Mouse (Mus musculus): ENCODE measurements around the gene Rmdn2. TPM values are rescaled to one million over a fixed set of nuclear protein-coding genes. Genes with fewer than 3 reads are reported as not detected.
A peak's percentile ranks its signal among the peaks of the same experiment; 100 is the strongest.

The Rmdn2 gene
- 163 and 175 TPM in 2 replicates for total RNA-seq (2021)
- long read RNA-seq, experiment 1, transcript Rmdn2-208 (11 exons, 2,118 nt): major isoform, 21 of 104 reads
- long read RNA-seq, experiment 1, partial matches to known transcripts: 15 of 104 reads
- long read RNA-seq, experiment 1, other reads (novel, unspliced or antisense): 68 of 104 reads
- long read RNA-seq, experiment 2, transcript Rmdn2-208 (11 exons, 2,118 nt): major isoform, 16 of 69 reads
- long read RNA-seq, experiment 2, partial matches to known transcripts: 2 of 69 reads
- long read RNA-seq, experiment 2, other reads (novel, unspliced or antisense): 51 of 69 reads

DNA sequence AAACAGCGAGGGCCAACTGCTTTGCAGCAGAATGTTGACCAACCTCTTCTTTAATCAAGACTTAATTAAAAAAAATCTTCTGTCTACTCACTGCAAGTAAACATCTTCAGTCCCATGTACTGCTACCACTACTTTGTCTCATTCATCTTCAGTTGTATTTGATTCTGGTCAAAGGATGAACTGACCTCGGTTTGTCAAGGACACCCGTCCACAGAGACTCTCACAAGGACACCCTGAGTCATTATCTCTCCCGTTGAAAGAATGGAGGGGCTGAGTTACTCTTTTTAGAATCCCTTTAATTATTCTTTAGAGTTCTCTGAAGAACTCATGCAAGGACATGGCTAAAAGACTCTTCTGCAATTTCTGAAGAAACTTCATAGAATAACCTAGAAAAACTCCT, at the start of gene Rmdn2:
Gene Rmdn2, plus strand, starts transcription at position 319 of the 400 bp plus-strand sequence.
- DNase-seq: peak; percentile 62

DNA sequence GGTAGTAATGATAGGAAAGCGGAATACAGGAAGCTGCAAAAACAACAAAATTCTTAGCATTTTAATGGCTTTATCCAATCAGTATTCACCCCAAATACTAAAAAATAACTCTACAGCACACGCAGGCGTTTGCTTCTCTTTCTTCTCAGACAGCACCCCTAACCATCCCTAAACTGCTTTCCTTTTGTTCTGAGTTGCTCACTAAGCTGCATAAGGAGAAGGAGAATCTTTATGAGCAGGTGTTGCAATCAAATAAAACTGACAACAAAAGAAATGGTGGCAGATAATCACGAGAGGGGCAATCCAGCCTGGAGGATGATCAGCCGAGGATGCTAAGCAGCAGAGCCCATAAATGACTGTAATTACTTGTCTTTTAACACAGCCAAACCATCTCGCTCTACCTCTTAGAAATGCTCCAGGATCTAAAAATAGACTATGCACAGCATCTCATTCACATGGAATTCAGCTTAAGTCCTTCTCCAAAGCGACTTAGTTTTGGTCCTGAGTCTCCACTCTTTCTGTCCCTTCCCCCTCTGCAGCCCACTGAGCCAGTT, 48.5 kb upstream of the Rmdn2 start:
- no peak for DNase-seq

DNA sequence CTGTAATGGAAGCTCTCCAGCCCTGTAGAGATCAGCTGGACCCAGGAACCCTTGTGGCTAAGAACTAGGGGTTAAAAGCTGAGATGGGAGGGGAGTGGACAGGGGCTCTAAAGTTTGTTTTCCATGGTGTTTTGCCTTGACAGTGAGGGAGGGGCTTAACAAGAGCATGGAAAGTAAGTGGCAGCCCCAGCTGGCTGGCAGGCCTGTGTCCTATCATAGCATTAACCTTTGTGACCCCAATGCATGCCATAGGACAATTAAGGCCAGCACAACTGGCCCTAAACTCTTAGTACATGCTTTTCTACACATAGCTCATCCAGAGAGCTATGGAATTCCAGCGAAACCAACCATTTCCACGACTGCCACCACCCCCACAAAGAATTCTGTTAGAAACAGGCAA, 47.9 kb upstream of the Rmdn2 start:
- DNase-seq: no peak

DNA sequence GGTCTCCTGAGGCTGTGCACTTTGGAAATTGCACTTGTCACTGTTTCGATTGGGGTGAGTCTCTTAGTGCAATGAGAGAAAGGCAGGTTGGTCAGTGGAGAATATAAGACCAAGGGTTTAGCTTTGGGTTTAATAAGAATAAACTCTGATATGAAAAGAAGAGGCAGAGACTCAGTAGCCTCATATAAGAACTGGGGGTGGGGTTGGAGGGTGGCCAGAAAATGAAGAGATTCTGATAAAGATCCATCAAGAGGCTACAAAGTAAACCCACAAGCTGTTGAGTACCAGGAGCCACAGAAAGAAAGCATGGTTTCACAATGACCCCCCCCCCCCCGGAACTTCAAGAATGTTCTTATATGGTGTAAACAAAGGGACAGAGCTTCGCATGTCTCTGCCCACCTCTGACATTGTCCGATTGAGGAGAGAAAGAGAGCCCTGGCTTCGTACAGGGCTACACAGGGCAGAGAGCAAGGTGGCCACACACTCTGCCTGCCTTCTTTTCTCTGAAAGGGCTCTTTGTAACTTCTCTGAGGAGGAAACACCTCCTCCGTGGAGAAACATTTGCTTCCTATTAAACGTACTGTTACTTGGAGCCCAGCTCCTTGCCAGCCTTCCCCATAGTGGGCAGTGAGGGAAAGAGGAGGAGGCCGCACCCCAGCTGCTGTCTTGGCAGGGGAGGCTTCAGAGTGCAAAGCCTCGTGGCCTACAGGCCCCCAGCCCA, 46.3 kb upstream of the Rmdn2 start:
- no peak for DNase-seq

DNA sequence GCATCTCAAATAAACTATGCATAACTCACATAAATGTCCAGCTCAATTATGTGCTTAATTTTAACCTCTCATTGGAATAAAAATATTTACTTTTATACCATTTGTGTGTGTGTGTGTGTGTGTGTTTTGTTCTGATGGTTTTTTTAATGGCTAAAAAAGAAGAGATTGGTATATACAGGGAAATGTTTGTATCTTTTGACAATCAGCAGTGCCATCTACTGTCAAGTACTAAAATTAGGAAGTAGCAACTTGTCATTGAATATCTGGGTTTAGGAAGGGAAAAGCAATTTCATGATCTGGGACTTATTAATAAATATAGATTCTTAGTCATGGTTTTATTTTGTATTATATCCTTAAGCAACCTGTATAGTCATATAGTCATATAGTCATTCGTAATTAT, 43.3 kb upstream of the Rmdn2 start:
- DNase-seq: no peak

DNA sequence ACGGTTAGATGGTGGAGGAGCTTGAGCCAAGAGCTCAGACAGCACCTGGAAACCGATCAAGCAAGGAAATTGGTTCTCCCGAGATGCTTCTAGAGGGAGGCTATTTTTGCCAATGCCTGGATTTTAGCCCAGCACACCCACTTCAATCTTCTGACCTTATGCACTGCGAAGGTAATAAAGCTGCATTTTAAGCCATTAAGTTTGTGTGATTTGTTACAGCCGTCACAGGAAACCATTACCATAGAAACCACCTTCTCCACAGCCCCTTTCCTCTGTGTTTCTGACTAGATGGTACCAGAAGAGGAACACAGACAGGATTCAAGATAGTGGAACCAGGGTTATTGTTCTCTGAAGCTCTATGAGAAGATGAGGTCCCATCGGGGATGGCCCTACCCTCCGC, 33.3 kb upstream of the Rmdn2 start:
- no peak for DNase-seq

DNA sequence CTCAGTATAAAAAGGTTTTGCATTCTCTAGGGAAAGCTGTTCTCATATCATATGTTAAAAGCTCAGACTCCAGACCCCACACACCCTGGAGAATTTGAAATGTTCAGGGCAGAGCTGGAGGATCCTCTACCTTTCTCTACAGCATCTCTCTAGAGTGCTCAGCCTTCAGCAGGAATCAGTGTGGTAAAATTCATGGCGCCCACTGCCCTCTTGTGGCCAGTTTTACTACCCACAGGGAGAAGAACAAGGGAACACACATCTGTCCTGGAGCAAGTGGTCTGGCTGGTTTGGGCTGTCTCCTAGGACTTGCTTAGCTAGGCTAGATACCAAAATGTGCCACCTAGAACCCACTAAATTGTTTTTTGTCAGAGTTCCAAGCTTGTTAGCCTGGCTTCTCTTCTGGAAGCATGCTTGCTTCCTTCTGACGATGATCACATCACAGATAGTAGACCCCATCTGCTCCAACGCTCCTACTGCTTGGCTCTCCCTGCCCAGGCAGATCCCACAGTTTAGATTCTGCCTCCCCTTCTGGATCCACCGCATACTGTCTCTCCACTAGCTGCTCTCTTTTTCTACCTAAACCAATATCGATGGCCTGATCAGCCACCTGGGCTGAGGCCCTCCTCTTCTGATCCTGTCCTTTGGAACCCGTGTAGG, 31.3 kb upstream of the Rmdn2 start:
- DNase-seq: peak; percentile 86

DNA sequence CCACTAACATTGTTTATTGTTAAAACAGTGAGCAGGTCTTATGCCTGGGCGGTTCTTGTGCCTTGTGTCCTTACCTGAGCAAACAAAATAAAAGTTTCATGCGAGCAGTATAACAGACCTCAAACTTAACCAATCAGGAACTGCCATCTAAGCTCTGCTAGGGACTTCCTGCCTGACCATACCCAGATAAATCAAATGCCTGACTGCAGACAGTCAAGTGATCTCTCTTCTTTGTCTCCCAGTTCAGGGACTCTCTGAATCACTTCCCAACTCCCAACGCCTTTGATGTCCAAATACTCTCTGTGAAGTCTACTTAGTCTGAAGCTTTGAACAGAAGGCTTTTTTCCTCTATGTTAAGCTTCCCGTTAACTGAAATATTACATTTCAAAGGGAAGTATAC, 28.2 kb upstream of the Rmdn2 start:
- peak; percentile 60 for DNase-seq

DNA sequence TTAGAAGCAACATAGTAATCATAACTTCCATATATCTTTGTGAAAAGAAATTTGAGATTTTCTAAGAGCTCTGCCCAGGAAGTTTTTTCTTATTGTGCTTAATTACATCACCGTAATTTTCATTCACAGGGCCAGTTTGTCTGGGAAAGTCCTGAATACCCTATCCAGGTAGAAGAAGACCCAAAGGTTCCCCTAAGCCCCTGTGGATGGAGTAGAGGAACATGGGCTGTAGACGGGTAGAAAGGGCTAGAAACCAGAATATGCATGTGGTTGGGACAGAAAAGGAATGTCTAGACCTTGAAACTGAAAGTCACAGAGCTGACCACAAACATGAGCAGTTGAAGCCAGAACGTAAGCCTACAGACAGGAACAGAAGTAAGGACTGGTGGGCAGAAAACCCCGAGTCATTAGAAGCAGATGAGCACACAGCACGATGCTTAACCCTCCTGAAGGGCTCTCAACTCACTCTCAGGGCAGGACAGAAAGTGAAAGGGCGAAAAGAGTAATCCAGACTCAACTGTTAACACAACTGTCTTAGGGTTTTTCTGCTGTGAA, 27.3 kb upstream of the Rmdn2 start:
- DNase-seq: peak; percentile 14

DNA sequence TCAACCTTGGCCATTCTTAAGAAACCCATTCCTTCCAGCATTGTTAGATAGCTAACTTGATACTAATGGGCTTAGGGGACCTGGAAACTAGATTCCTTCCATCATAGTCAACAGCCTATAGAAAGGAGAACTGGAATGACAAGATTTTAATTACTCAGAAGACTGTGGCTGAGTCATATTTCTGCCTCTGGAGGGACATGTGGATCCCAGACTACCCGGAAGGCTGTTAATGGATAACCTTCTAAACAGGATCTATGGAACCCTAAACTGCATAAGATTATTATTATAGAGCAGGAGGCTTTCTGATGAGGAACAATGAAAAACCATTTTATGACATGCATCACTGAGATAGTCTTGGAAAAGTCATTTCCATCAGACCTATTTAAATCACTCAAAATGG, 21.8 kb upstream of the Rmdn2 start:
- DNase-seq: no peak

DNA sequence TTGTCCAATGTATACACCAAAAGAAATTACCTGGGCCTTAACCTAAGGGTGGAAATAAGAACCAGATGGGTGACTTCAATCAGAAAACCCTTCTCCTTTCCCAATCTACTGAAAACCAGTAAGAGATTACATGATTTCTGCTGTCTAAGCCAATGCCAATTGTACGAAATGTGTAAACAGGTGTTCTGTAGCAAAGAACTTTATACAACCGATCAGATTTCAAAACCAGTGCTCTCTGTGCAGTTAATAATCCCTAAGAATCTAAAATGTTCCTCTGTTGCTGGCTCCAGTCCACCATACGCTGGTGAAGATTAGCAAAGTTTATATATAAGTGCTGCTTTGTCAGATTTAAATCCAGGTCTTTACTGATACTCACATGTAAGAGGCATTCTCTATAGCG, 15.7 kb upstream of the Rmdn2 start:
- DNase-seq: no peak

DNA sequence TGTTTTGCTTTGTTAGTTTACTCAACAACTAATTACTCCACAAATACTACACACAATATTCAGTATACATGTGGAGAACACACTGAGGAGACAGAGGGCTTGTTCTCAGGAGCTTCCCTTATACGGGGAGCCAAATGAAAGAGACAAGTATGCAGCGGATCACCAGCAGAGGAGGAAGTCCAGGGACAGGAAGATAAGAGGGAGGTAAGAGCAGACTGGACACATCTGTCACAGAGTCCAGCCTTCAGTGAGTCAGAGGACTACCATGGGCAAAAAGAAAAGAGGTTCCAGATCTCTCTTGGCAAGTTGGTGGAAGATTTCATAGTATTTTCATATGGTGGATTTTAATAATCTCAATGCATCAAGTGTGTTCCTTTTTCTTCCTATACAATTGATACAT, 13.5 kb upstream of the Rmdn2 start:
- peak; percentile 42 for DNase-seq

DNA sequence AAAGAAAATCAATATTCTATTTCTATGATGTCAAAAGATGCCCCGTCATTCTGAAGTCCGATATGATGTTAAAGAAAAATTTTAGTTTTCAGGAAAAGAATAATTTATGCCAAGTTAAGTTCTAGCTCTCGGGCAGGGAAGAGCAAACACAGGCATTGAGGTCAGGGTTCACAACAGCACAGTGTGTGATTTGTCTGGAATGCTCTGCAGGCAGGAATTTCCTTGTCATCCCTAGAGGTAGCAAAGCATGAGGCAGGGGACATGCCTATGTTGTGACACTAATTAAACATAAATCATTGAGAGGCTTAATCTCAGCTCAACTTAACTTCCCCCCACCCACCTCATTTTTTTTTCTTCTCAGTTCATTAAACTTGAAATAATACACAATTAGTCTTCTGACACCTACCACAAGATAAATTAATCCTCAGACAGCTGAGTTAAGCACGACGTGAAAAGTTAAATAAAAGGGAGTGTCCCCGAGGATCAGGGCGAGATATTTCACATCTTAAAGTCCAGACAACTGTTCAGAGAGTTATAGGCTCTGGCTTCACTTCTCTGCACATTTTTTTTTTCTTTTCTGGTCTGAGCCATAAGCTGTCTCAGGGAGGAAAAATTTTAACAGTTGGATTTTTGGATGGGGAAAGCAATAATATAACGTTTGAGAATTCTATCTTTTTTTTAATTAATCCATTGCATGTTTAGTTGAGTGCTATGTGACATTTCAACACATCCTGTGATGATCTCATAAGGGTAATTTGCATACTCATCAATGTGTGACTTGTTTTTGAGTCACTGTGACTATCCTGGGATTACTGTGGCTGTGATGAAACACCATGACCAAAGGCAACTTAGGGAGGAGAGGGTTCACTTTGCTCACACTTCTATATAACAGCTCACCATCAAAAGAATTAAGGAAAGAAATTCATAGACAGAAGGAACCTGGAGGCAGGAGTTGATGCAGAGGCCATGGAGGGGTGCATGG, 12.8 kb upstream of the Rmdn2 start:
- no peak for DNase-seq

DNA sequence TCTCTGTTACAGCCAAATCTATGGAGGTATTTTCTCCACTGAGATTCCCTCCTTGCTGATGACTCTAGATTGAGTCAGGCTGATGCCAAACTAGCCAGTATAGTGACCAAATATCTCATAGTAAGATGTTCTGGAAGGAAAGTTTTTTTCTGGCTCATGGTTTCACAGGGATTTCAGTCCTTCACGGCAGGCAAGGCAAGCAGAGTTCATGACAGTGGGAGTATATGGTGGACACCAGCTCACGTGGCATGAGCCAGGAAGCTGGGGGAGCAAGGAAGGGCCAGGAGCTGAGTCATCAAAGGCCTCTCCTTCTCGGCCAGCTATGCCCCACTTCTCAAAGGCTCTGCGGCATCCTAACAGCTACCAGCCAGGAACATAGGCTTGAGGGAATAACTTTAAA, 11.6 kb upstream of the Rmdn2 start:
- peak; percentile 23 for DNase-seq

DNA sequence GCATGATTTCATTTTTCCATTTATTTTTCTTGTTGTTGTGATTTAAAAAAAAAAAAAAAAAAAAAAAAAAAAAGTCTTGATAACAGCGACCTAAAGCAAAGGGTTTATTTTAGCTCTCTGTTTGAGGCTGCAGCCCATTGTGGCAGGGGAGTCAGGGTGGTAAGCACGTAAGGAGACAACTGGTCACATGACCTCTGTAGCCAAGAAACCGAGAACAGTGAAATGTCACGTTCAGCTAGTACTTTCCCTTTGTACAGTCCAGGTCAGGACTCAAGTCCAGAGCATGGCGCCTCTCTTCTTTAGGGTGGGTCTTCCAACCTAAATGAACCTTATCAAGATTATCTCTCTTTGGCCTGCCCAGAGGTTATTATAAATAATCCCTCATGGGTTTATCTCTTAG, 9.3 kb upstream of the Rmdn2 start:
- no peak for DNase-seq

DNA sequence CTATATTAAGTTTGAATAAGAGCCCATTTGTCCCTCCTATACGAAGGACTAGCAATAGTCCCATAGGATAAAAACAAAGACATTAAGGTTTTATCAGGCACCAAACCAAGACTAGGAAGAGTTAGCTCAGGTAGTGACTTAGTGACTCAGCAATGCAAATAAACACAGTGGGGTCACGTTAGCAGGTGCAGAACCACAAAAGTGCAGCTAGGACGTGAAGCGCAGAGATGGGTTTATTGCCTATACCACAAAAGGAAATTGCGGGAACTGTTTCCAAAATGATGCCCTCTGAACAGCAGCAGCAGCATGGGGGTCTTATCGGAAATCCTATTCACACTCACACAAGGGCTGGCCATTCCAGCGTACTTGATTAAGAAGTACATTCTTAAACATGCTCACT, 8.2 kb upstream of the Rmdn2 start:
- DNase-seq: no peak

DNA sequence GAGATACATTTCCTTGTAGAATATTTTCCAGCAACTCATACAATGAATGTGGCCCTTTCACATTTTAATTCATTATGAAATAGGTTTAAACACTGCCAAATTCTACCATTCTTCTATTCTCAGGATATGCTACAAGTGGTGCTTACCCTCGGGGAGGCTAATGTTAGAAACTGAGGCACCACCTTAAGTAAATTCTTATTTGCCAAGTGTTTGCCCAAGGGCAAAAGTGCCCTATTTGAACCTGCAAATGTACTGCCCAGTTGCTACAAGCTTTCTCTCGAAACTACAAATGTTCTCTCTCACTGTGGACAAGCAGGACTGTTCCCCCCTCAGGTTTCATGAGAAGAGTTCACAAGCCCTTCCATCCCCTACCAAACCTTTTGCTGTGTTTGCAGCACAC, 5.9 kb upstream of the Rmdn2 start:
- DNase-seq: no peak

DNA sequence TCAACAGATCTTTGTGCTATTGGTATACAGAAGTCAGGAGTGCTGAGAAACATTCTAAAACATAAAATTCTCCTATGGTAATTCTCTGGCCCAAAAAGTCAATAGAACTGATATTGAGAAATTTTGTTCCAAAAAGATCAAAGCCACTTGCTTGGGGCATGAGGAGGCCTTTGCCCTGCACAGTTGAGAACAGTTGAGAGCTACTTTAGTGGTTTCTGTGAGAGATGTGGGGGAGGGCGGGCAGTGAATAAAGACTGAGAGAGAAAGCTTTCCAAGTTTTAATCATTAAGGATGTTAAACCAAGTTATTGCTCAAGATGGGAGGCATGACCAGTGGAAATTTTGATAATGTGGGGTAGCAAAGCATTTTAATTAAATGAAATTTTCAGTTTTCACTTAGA, 2.0 kb upstream of the Rmdn2 start:
- DNase-seq: no peak

DNA sequence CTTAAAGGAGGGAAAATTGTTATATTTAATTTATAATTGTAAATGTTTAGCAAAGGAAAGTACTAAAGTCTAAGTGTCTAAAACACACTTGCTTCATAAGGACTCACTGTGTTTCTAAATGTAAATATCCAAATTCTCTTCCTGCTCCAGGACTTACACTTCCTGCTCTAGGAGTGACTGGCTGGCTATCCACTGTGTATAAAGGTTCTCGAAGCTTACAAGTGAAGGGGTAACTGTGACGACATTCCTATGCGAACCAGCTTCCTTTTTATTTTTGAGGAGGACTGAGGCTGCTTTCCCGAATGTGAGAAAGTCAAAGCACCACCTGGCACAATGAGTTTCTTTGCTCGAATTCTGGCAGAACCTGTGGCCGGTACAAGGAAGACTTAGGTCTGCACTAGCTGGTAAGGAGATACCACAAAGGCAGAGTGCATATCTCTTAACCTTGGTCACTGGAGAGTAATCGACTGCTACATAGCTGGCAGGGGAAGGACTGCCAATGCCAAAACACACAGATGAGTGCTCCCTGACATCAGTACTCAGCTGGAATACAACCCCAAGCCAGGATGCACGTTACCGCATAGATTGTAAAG, 1.4 kb upstream of the Rmdn2 start:
- DNase-seq: peak; percentile 49

DNA sequence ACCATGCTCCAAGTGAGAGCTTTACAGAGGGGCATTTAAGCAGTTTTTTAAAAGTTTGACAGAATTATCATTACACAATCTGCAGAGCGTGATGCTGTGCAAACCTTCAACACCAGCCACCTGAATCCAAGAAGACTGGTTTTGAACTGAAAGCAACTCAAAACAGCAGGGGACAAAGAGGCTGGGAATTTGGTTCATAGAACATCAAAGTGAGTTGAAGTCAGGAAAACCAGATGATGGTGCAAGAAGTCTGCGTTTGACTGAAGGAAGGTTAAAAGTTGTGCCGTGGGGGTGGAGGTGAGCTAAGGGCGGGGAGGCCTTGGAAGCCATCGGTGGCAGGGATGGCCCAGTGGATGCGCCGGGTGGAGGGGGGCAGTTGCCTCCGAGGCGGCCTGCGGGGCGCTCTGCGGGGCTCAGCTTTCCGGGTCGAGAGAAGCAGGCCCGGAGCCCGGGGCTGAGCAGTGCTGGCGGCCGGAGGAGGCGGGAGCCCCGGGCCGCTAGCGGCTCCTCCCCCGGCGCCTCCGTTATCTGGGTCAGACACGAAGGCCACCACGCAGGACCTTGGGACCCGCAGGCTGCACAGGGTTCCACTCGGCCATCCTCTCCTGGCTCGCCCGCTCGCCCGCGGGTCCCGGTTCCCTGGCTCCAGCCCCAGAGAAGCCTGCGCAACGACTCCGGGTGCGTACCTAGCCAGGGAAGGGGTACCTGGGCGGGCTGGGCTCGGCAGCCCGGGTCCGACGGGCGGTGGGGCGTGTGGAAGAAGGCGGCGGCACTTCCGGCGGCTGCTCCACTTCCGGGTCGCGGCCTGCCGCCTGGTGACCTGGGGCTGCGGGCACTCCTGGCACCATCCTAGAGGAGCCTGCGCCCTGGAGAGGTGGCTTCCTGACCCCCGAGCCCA, 3.3 kb downstream of the Rmdn2 start:
- DNase-seq: peak; percentile 93

Data from adrenal gland, postnatal 14 days (tissue).